Mouse (Mus musculus) A20 (cell line): ENCODE results near the gene Akap9.
"Not testable (repeated sequence)": the region's sequence is repeated elsewhere in the genome, so short reads cannot be mapped to it uniquely, and the experiment has no call there.

ENCODE experiments used
- DNase-seq: peaks from one replicate; pipeline ENCODE4 v3.0.0-alpha.2; 2011; ENCODE audit warnings: low read depth, low spot score

The Akap9 gene

GRCm38 (mm10) chr5:3969114-3969513 lies 41.3 kb downstream of the Akap9 start:
- peak; percentile 79 for DNase-seq

- no peak for DNase-seq
These were observed 43.1 kb downstream of the Akap9 start for GRCm38 (mm10) chr5:3970936-3971335.

GRCm38 (mm10) chr5:3973764-3974163 lies 45.9 kb downstream of the Akap9 start:
- DNase-seq = no peak

- DNase-seq = no peak
These were observed 47.0 kb downstream of the Akap9 start for GRCm38 (mm10) chr5:3974896-3975295.

- DNase-seq = no peak
These were observed 48.3 kb downstream of the Akap9 start for GRCm38 (mm10) chr5:3976111-3976510.

- DNase-seq = no peak
These were observed 50.0 kb downstream of the Akap9 start for GRCm38 (mm10) chr5:3977904-3978303.

- DNase-seq = no peak
These were observed 61.8 kb downstream of the Akap9 start for GRCm38 (mm10) chr5:3989608-3990007.

- DNase-seq = peak; percentile 18
These were observed 62.6 kb downstream of the Akap9 start for GRCm38 (mm10) chr5:3990499-3990898.

- no peak for DNase-seq
These were observed 76.9 kb downstream of the Akap9 start for GRCm38 (mm10) chr5:4004531-4005469.

- no peak for DNase-seq
These were observed 78.8 kb downstream of the Akap9 start for GRCm38 (mm10) chr5:4006606-4007005.

GRCm38 (mm10) chr5:4008266-4008665 lies 80.4 kb downstream of the Akap9 start:
- DNase-seq = no peak

- no peak for DNase-seq
These were observed 81.7 kb downstream of the Akap9 start for GRCm38 (mm10) chr5:4009540-4009939.

- not testable (repeated sequence) for DNase-seq
These were observed 89.8 kb downstream of the Akap9 start for GRCm38 (mm10) chr5:4017646-4018045.

GRCm38 (mm10) chr5:4019377-4019776 lies 91.5 kb downstream of the Akap9 start:
- no peak for DNase-seq

- DNase-seq = no peak
These were observed 92.2 kb downstream of the Akap9 start for GRCm38 (mm10) chr5:4020018-4020417.

- no peak for DNase-seq
These were observed 95.3 kb downstream of the Akap9 start for GRCm38 (mm10) chr5:4023186-4023585.

GRCm38 (mm10) chr5:4023742-4024681 lies 96.2 kb downstream of the Akap9 start:
- DNase-seq = no peak

- DNase-seq = no peak
These were observed 96.9 kb downstream of the Akap9 start for GRCm38 (mm10) chr5:4024727-4025126.

- DNase-seq = not testable (repeated sequence)
These were observed 98.5 kb downstream of the Akap9 start for GRCm38 (mm10) chr5:4026336-4026735.

GRCm38 (mm10) chr5:4028486-4029173 lies 100.8 kb downstream of the Akap9 start:
- DNase-seq = no peak

- DNase-seq = no peak
These were observed 104.0 kb downstream of the Akap9 start for GRCm38 (mm10) chr5:4031846-4032245.

GRCm38 (mm10) chr5:4036686-4037085 lies 108.8 kb downstream of the Akap9 start:
- peak; percentile 10 for DNase-seq
